Mouse (Mus musculus) urinary bladder, postnatal 0 days (tissue): Measurements from ENCODE around the gene Wdfy1. TPM values are rescaled to one million over a fixed set of nuclear protein-coding genes. Genes with fewer than 3 reads are reported as not detected.

Source experiments
- polyA plus RNA-seq: library from polyadenylated mRNA; unstranded; fragments of >200 nt; fragmentation: Nextera tagmentation; extraction: Ambion mirVana; gene quantifications from 2 replicates; pipeline ENCODE4 v1.2.1, GENCODE M21; 2015

The Wdfy1 gene
- 44.3 and 48.4 TPM in 2 replicates for polyA plus RNA-seq

GRCm38 (mm10) chr1:79775927-79776458 lies at the start of gene Wdfy1, which contains the start of gene Mrpl44:
Gene Wdfy1 (minus strand): TSS chr1:79776143.
Gene Mrpl44 (plus strand): TSS chr1:79776018.

DNA sequence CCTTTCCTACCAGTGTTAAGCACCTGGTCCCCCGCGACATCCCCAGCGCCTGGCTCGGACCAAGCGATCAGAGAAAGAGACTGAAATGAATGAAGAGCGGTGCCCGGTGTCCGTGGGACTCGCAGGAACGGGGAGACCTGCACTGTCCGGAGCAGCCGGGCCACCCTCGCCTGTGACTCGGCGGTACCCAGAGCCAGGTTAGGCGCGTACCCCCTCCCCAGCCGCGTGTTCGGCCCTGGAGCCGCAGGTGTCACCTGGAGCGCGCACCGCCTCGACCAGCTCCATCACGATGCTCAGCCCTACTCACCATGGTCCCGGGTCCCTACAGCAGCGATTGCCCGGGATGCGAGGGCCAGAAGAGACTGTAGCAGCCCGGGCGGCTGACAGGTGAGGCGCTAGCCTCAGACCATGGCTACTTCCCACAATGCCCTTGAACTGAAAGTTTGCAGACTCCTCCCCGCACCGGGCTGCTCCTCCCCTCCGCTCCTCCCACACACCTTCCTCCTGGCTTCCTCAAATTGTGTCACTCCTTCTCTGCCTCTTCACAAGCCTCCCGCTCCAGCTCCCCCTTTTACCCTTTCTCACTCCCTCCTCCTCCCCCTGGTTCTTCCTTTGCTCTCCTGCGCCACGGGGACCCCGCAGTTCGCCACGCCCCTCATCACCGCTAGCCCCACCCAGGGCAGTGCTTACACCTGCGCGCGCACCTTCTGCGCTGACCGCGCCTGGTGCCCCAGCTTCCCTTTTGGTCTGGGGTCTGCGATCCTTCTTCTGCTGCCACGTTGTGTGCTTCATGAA lies 104.2 kb downstream of the Wdfy1 start, which contains the start of gene Ap1s3:
TSS of gene Ap1s3 (minus strand) at position 430 of the 795 bp plus-strand sequence.

Other genes starting within 250 kb of the Wdfy1 start
- gene Ap1s3, start 104.2 kb downstream of the Wdfy1 start, polyA plus RNA-seq = 1.2 and 1.8 TPM in 2 replicates
- 31.1 and 31.3 TPM in 2 replicates for gene Mrpl44, start 125 bp downstream of the Wdfy1 start, polyA plus RNA-seq
- gene Serpine2, start 85.0 kb upstream of the Wdfy1 start, polyA plus RNA-seq = 38.7 and 41.4 TPM in 2 replicates